Mouse (Mus musculus) neural tube, embryonic 14.5 days (tissue): ENCODE data around the gene Neurl1a. TPM values are rescaled to one million over a fixed set of nuclear protein-coding genes. Genes with fewer than 3 reads are reported as not detected.

Source experiments
- ATAC-seq: fragments of 200-750 bp; cut with Nextera tagmentation; 2 replicates; pipeline ENCODE4 v1.8.0; 2017; ENCODE audit warnings: low read depth, mild to moderate bottlenecking, moderate TSS enrichment, moderate library complexity
- H3K27ac ChIP-seq: fragments of 300-500 bp; sonication (generic); 2 replicates; pipeline ENCODE4 v1.5.1; 2014; ENCODE audit warnings: low read depth, mild to moderate bottlenecking, control low read depth, low read length, moderate library complexity, mixed read lengths
- H3K27me3 ChIP-seq: fragments of 300-500 bp; sonication (generic); 2 replicates; pipeline ENCODE4 v1.6.1; 2014; ENCODE audit warnings: low read length; ENCODE audit not compliant: control insufficient read depth, insufficient read depth
- H3K36me3 ChIP-seq: fragments of 300-500 bp; sonication (generic); 2 replicates; pipeline ENCODE4 v1.6.1; 2014; ENCODE audit warnings: low read length, mixed read lengths; ENCODE audit not compliant: control insufficient read depth, insufficient read depth
- H3K4me1 ChIP-seq: fragments of 300-500 bp; sonication (generic); 2 replicates; pipeline ENCODE4 v1.6.1; 2014; ENCODE audit warnings: low read length; ENCODE audit not compliant: control insufficient read depth, insufficient read depth
- H3K4me2 ChIP-seq: fragments of 300-500 bp; sonication (generic); 2 replicates; pipeline ENCODE4 v1.6.1; 2014; ENCODE audit warnings: mild to moderate bottlenecking, low read depth, low read length, control low read depth
- H3K4me3 ChIP-seq: fragments of 300-500 bp; sonication (generic); 2 replicates; pipeline ENCODE4 v1.5.1; 2014; ENCODE audit warnings: low read depth, low read length, control low read depth, mixed read lengths
- H3K9ac ChIP-seq: fragments of 300-500 bp; sonication (generic); replicated peaks from 2 replicates; pipeline ENCODE4 v1.6.1; 2014; ENCODE audit warnings: low read depth, mild to moderate bottlenecking, control low read depth, low read length, mixed read lengths
- H3K9me3 ChIP-seq: fragments of 300-500 bp; sonication (generic); 2 replicates; pipeline ENCODE4 v1.6.1; 2016; ENCODE audit warnings: low read length; ENCODE audit not compliant: control insufficient read depth
- WGBS: fragments of 180-500 bp; shearing (Covaris S2); extraction: QIAGEN DNeasy Blood & Tissue Kit; methylation state at CpG from one replicate; pipeline ENCODE4 v1.1.7; 2014; 5-methylcytosine and 5-hydroxymethylcytosine counted together
- polyA plus RNA-seq: library from polyadenylated mRNA; unstranded; fragments of >200 nt; fragmentation: Nextera tagmentation; extraction: Ambion mirVana; gene quantifications from 2 replicates; pipeline ENCODE4 v1.2.1, GENCODE M21; 2014

Neurl1a gene
- polyA plus RNA-seq, 1 experiment from 2014 or later = 14.4 TPM

GRCm38 (mm10) chr19:47240957-47241356, 62.3 kb downstream of the Neurl1a start:
- ATAC-seq = no peak
- Histone ChIP-seq H3K4me2 (no peak overlapping the region), H3K4me3 (no peak overlapping the region), H3K4me1 (no peaks in the 10 kb centered on the region), H3K36me3 (no peaks in the 10 kb centered on the region), H3K9ac (no peak overlapping the region), H3K27me3 (no peaks in the 10 kb centered on the region), H3K9me3 (no peaks in the 10 kb centered on the region), H3K27ac (no peak overlapping the region)
- WGBS = 64% methylated on average over 7 of the region's 7 CpGs

- no peak overlapping the region for H3K4me3 ChIP-seq
- no peaks in the 10 kb centered on the region for H3K36me3 ChIP-seq
- H3K27ac ChIP-seq = no peak overlapping the region
- no peak overlapping the region for H3K4me2 ChIP-seq
- no peaks in the 10 kb centered on the region for H3K27me3 ChIP-seq
- H3K4me1 ChIP-seq = no peaks in the 10 kb centered on the region
- ATAC-seq = no peak
- H3K9ac ChIP-seq = no peak overlapping the region
- 90% methylated on average over 4 of the region's 4 CpGs for WGBS
- no peaks in the 10 kb centered on the region for H3K9me3 ChIP-seq
Measured at GRCm38 (mm10) chr19:47242227-47242626, 63.6 kb downstream of the Neurl1a start.

- Histone ChIP-seq H3K9me3 (no peaks in the 10 kb centered on the region), H3K36me3 (no peaks in the 10 kb centered on the region), H3K27me3 (no peaks in the 10 kb centered on the region), H3K9ac (no peak overlapping the region), H3K4me3 (no peak overlapping the region), H3K4me2 (no peak overlapping the region), H3K27ac (no peak overlapping the region), H3K4me1 (no peaks in the 10 kb centered on the region)
- WGBS = 62% methylated on average over 8 of the region's 8 CpGs
- ATAC-seq = no peak
Measured at GRCm38 (mm10) chr19:47245512-47245911, 66.9 kb downstream of the Neurl1a start.

GRCm38 (mm10) chr19:47247791-47248190, 69.2 kb downstream of the Neurl1a start:
- no peak overlapping the region for H3K9ac ChIP-seq
- no peak for ATAC-seq
- H3K9me3 ChIP-seq = no peaks in the 10 kb centered on the region
- H3K27ac ChIP-seq = no peak overlapping the region
- H3K4me3 ChIP-seq = no peak overlapping the region
- no peak overlapping the region for H3K4me2 ChIP-seq
- WGBS = 28% methylated on average over 11 of the region's 11 CpGs
- H3K36me3 ChIP-seq = no peaks in the 10 kb centered on the region
- no peaks in the 10 kb centered on the region for H3K4me1 ChIP-seq
- H3K27me3 ChIP-seq = peaks cover 6% of the 10 kb centered on the region; the same call in 1 of the 2 replicates

GRCm38 (mm10) chr19:47248296-47248695, 69.7 kb downstream of the Neurl1a start:
- Histone ChIP-seq H3K9me3 (no peaks in the 10 kb centered on the region), H3K27me3 (peaks cover 11% of the 10 kb centered on the region), H3K4me2 (no peak overlapping the region), H3K27ac (no peak overlapping the region), H3K36me3 (no peaks in the 10 kb centered on the region), H3K9ac (no peak overlapping the region), H3K4me1 (0 out of 2 replicates have a peak, but pooled peaks cover 2% of the 10 kb centered on the region), H3K4me3 (no peak overlapping the region)
- ATAC-seq = no peak
- WGBS = 87% methylated on average over 7 of the region's 7 CpGs

GRCm38 (mm10) chr19:47248906-47249568, 70.4 kb downstream of the Neurl1a start:
- no peak overlapping the region for H3K4me2 ChIP-seq
- H3K9ac ChIP-seq = no peak overlapping the region
- 0 out of 2 replicates have a peak, but pooled peaks cover 3% of the 10 kb centered on the region for H3K4me1 ChIP-seq
- WGBS = 68% methylated on average over 16 of the region's 16 CpGs
- no peak overlapping the region for H3K4me3 ChIP-seq
- no peaks in the 10 kb centered on the region for H3K9me3 ChIP-seq
- no peaks in the 10 kb centered on the region for H3K36me3 ChIP-seq
- no peak for ATAC-seq
- no peak overlapping the region for H3K27ac ChIP-seq
- H3K27me3 ChIP-seq = peaks cover 19% of the 10 kb centered on the region

- Histone ChIP-seq H3K9ac (no peak overlapping the region), H3K9me3 (no peaks in the 10 kb centered on the region), H3K27ac (no peak overlapping the region), H3K27me3 (peaks cover 23% of the 10 kb centered on the region), H3K36me3 (no peaks in the 10 kb centered on the region), H3K4me2 (no peak overlapping the region), H3K4me3 (no peak overlapping the region), H3K4me1 (0 out of 2 replicates have a peak, but pooled peaks cover 3% of the 10 kb centered on the region)
- 30% methylated on average over 6 of the region's 6 CpGs for WGBS
- ATAC-seq = no peak
Measured at GRCm38 (mm10) chr19:47250931-47251330, 72.3 kb downstream of the Neurl1a start.

- Histone ChIP-seq H3K27me3 (peaks cover 23% of the 10 kb centered on the region), H3K4me2 (peak overlapping the region; percentile 44), H3K4me3 (peak overlapping the region; percentile 25), H3K9ac (0 out of 2 replicates have a peak overlapping the region, but pooled peaks have one; percentile 12), H3K36me3 (no peaks in the 10 kb centered on the region), H3K4me1 (0 out of 2 replicates have a peak, but pooled peaks cover 3% of the 10 kb centered on the region), H3K27ac (no peak overlapping the region), H3K9me3 (no peaks in the 10 kb centered on the region)
- WGBS = 5% methylated on average over 61 of the region's 90 CpGs
- ATAC-seq = 0 out of 2 replicates have a peak, but pooled peaks have one; percentile 17
Measured at GRCm38 (mm10) chr19:47253053-47253628, 74.5 kb downstream of the Neurl1a start.

GRCm38 (mm10) chr19:47255036-47255435, 76.4 kb downstream of the Neurl1a start:
- WGBS = 67% methylated on average over 2 of the region's 2 CpGs
- Histone ChIP-seq H3K27me3 (peaks cover 23% of the 10 kb centered on the region), H3K27ac (no peak overlapping the region), H3K4me1 (0 out of 2 replicates have a peak, but pooled peaks cover 3% of the 10 kb centered on the region), H3K9me3 (no peaks in the 10 kb centered on the region), H3K4me2 (no peak overlapping the region), H3K36me3 (no peaks in the 10 kb centered on the region), H3K9ac (no peak overlapping the region), H3K4me3 (no peak overlapping the region)
- ATAC-seq = no peak
